Mouse (Mus musculus): ENCODE data around the gene Ppl. TPM values are rescaled to one million over a fixed set of nuclear protein-coding genes. Genes with fewer than 3 reads are reported as not detected.

Ppl gene
- total RNA-seq, 2 experiments from 2014 or later: 0.32 to 0.34 TPM

GRCm38 (mm10) chr16:5131251-5131922 is 834 bp downstream of the Ppl start:
- intact Hi-C loops (cut with DNase I): no loop called here
- no peak for DNase-seq (ENCODE audit: low spot score in 2 of 2)

GRCm38 (mm10) chr16:5130766-5131165 is 1.5 kb downstream of the Ppl start:
- no peak for DNase-seq (ENCODE audit: low spot score in 2 of 2)
- intact Hi-C loops (cut with DNase I): no loop called here

- no peak for DNase-seq (ENCODE audit: low spot score in 2 of 2)
- intact Hi-C loops (cut with DNase I): no loop called here
Measured at GRCm38 (mm10) chr16:5130196-5130595, 2.0 kb downstream of the Ppl start.

GRCm38 (mm10) chr16:5123476-5123875 is 8.7 kb downstream of the Ppl start:
- no peak for DNase-seq (ENCODE audit: low spot score in 2 of 2)
- intact Hi-C loops (cut with DNase I): no loop called here

- intact Hi-C loops (cut with DNase I): no loop called here
- no peak for DNase-seq (ENCODE audit: low spot score in 2 of 2)
Measured at GRCm38 (mm10) chr16:5119845-5120244, 12.4 kb downstream of the Ppl start.

GRCm38 (mm10) chr16:5119385-5119784 is 12.8 kb downstream of the Ppl start:
- no peak for DNase-seq (ENCODE audit: low spot score in 2 of 2)
- intact Hi-C loops (cut with DNase I): no loop called here

GRCm38 (mm10) chr16:5113582-5113981 is 18.6 kb downstream of the Ppl start:
- no peak for DNase-seq (ENCODE audit: low spot score in 2 of 2)

GRCm38 (mm10) chr16:5113002-5113550 is 19.1 kb downstream of the Ppl start:
- intact Hi-C loops (cut with DNase I): no loop called here
- DNase-seq (ENCODE audit: low spot score in 2 of 2): no peak

More at GRCm38 (mm10) chr16:5113582-5113981, 18.6 kb downstream of the Ppl start:
- intact Hi-C loops (cut with DNase I): no loop called here

- no peak for DNase-seq (ENCODE audit: low spot score in 2 of 2)
- intact Hi-C loops (cut with DNase I): no loop called here
Measured at GRCm38 (mm10) chr16:5111021-5111420, 21.2 kb downstream of the Ppl start.

GRCm38 (mm10) chr16:5109877-5110276 is 22.3 kb downstream of the Ppl start:
- DNase-seq (ENCODE audit: low spot score in 2 of 2): no peak
- intact Hi-C loops (cut with DNase I): no loop called here

- intact Hi-C loops (cut with DNase I): no loop called here
- DNase-seq (ENCODE audit: low spot score in 2 of 2): no peak
Measured at GRCm38 (mm10) chr16:5101000-5101399, 31.2 kb downstream of the Ppl start.

GRCm38 (mm10) chr16:5096504-5096903 is 35.7 kb downstream of the Ppl start:
- no peak for DNase-seq (ENCODE audit: low spot score in 2 of 2)
- intact Hi-C loops (cut with DNase I): no loop called here

GRCm38 (mm10) chr16:5093285-5093684 is 38.9 kb downstream of the Ppl start:
- no peak for DNase-seq (ENCODE audit: low spot score in 2 of 2)
- intact Hi-C loops (cut with DNase I): no loop called here

GRCm38 (mm10) chr16:5089021-5089420 is 43.2 kb downstream of the Ppl start:
- DNase-seq (ENCODE audit: low spot score in 2 of 2): no peak
- intact Hi-C loops (cut with DNase I): no loop called here

GRCm38 (mm10) chr16:5086179-5086578 is 46.0 kb downstream of the Ppl start:
- no peak for DNase-seq (ENCODE audit: low spot score in 2 of 2)
- intact Hi-C loops (cut with DNase I): no loop called here

- DNase-seq (ENCODE audit: low spot score in 2 of 2): no peak
- intact Hi-C loops (cut with DNase I): no loop called here
Measured at GRCm38 (mm10) chr16:5085196-5085595, 47.0 kb downstream of the Ppl start.

- peak in 1 of 2 experiments; percentile 25 for DNase-seq (ENCODE audit: low spot score in 2 of 2)
- intact Hi-C loops (cut with DNase I): loop anchor here (5.0 kb wide), 1 partner anchor 73 kb away; the partner anchor contains the start of gene Sec14l5
Measured at GRCm38 (mm10) chr16:5074341-5074740, 57.9 kb downstream of the Ppl start.

GRCm38 (mm10) chr16:5071974-5072373 is 60.2 kb downstream of the Ppl start:
- no peak for DNase-seq (ENCODE audit: low spot score in 2 of 2)
- intact Hi-C loops (cut with DNase I): loop anchor here (5.0 kb wide), 1 partner anchor 75 kb away; the partner anchor contains the start of gene Sec14l5

- intact Hi-C loops (cut with DNase I): loop anchor here (5.0 kb wide), 1 partner anchor 77 kb away; the partner anchor contains the start of gene Sec14l5
- DNase-seq (ENCODE audit: low spot score in 2 of 2): peak; percentile 48 to 54
Measured at GRCm38 (mm10) chr16:5070321-5070720, 61.9 kb downstream of the Ppl start.

- intact Hi-C loops (cut with DNase I): no loop called here
- DNase-seq (ENCODE audit: low spot score in 2 of 2): no peak
Measured at GRCm38 (mm10) chr16:5063472-5063871, 68.7 kb downstream of the Ppl start.

- no peak for DNase-seq (ENCODE audit: low spot score in 2 of 2)
- intact Hi-C loops (cut with DNase I): loop anchor here (5.0 kb wide), 1 partner anchor 89 kb away; the partner anchor contains the start of gene Sec14l5
Measured at GRCm38 (mm10) chr16:5058114-5058513, 74.1 kb downstream of the Ppl start.
